Mouse (Mus musculus) kidney, embryonic 15.5 days (tissue): Measurements from ENCODE around the gene Zcchc24. TPM values are rescaled to one million over a fixed set of nuclear protein-coding genes. Genes with fewer than 3 reads are reported as not detected.
"Not testable (repeated sequence)": the region's sequence is repeated elsewhere in the genome, so short reads cannot be mapped to it uniquely, and the experiment has no call there.

Experiments used
- ATAC-seq: fragments of 200-750 bp; cut with Nextera tagmentation; replicated peaks from 2 replicates; pipeline ENCODE4 v1.8.0; 2017; ENCODE audit warnings: moderate TSS enrichment; ENCODE audit not compliant: low FRiP score
- H3K27ac ChIP-seq: fragments of 300-500 bp; sonication (generic); 2 replicates; pipeline ENCODE4 v1.5.1; 2015; ENCODE audit warnings: mild to moderate bottlenecking, inconsistent platforms
- H3K27me3 ChIP-seq: fragments of 300-500 bp; sonication (generic); 2 replicates; pipeline ENCODE4 v1.6.1; 2015; ENCODE audit warnings: inconsistent platforms
- H3K36me3 ChIP-seq: fragments of 300-500 bp; sonication (generic); 2 replicates; pipeline ENCODE4 v1.6.1; 2015; ENCODE audit warnings: inconsistent platforms
- H3K4me1 ChIP-seq: fragments of 300-500 bp; sonication (generic); 2 replicates; pipeline ENCODE4 v1.6.1; 2015; ENCODE audit warnings: inconsistent platforms
- H3K4me2 ChIP-seq: fragments of 300-500 bp; sonication (generic); 2 replicates; pipeline ENCODE4 v1.6.1; 2015; ENCODE audit warnings: moderate library complexity, mild to moderate bottlenecking, inconsistent platforms
- H3K4me3 ChIP-seq: fragments of 300-500 bp; sonication (generic); replicated peaks from 2 replicates; pipeline ENCODE4 v1.5.1; 2015; ENCODE audit warnings: mild to moderate bottlenecking, inconsistent platforms
- H3K9ac ChIP-seq: fragments of 300-500 bp; sonication (generic); 2 replicates; pipeline ENCODE4 v1.6.1; 2015; ENCODE audit warnings: mild to moderate bottlenecking, inconsistent platforms
- H3K9me3 ChIP-seq: fragments of 300-500 bp; sonication (generic); replicated peaks from 2 replicates; pipeline ENCODE4 v1.6.1; 2016; ENCODE audit warnings: inconsistent platforms
- WGBS: fragments of 180-500 bp; shearing (Covaris S2); methylation state at CpG from one replicate; pipeline ENCODE4 v1.1.7; 2015; ENCODE audit warnings: mixed read lengths; 5-methylcytosine and 5-hydroxymethylcytosine counted together
- polyA plus RNA-seq: library from polyadenylated mRNA; unstranded; fragments of >200 nt; fragmentation: Nextera tagmentation; extraction: Ambion mirVana; gene quantifications from 2 replicates; pipeline ENCODE4 v1.2.1, GENCODE M21; 2015

Gene Zcchc24
- 18.3 and 21.0 TPM in 2 replicates for polyA plus RNA-seq

DNA sequence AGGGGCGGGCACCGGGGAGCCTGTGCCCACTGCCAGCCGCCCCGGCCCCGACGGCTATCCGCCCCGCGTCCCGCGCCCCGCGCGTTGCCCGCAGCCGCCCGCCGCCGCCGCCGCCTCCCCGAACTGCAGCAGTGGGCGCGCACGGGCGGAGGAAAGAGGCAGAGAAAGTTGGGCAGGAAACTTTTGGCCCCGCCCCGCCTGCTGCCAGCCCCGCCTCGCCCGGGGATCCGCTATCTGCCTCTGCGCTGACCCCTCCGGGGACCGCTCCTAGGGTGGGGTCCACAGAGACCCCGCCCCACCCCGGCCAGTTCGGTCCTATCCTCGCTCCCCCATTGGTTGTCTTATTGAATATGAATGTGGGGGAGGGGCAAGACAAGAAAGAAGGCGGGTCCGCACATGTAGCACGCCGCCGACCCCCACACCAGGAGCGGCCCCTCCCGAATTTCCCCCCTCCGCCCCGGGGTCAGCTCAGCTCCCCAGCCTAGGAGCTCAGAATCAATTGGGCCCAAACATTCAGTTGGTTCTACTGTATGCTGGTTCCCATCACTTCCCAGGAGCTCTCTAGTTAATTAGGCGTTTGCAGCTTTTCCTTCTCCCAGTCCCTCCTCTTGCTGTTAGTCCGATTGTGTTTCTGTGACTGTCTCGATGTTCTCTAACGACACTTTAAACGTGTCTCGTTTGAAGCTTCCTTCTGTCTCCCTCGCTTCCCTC lies at the start of gene Zcchc24:
Gene Zcchc24 (minus strand): TSS at position 125 of the 711 bp plus-strand sequence.
- Histone ChIP-seq H3K27ac (peak within 1 kb of the TSS; percentile 92), H3K4me3 (peak within 1 kb of the TSS; percentile 79), H3K36me3 (no peaks in the 10 kb centered on the region), H3K4me1 (peaks cover 56% of the 10 kb centered on the region), H3K27me3 (no peaks in the 10 kb centered on the region), H3K9me3 (no peaks in the 10 kb centered on the region), H3K9ac (peak within 1 kb of the TSS; percentile 74), H3K4me2 (peak within 1 kb of the TSS; percentile 93)
- ATAC-seq, result peak; percentile 92
- under 1% methylated on average over 27 of the region's 55 CpGs for WGBS

DNA sequence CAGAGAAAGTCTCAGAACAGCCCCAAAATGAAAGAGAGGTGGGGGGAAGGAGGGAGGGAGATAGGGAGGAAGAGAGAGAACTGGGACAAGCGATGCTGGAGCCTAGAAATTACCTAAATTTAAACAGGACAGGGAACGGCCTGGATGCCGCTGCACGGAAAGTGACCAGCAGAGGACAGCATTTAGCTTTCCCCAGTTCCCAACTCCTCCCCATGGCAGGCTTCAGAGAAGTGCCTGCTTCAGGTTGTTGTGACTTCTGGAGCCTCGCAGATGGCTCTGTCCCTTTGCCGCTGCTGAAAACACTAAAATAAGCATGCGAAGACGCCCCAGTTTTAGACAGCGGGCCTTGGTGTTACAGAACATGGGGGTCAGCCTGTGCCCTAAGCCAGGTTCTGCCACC lies 47.6 kb upstream of the Zcchc24 start:
- H3K27me3 ChIP-seq, result no peaks in the 10 kb centered on the region
- no peaks in the 10 kb centered on the region for H3K9me3 ChIP-seq
- H3K36me3 ChIP-seq, result no peaks in the 10 kb centered on the region
- no peak overlapping the region for H3K9ac ChIP-seq
- ATAC-seq, result 0 out of 2 replicates have a peak, but pooled peaks have one; percentile 62
- no peak overlapping the region for H3K27ac ChIP-seq
- H3K4me3 ChIP-seq, result no peak overlapping the region
- 0 out of 2 replicates have a peak, but pooled peaks cover 6% of the 10 kb centered on the region for H3K4me1 ChIP-seq
- no peak overlapping the region for H3K4me2 ChIP-seq
- WGBS, result 6% methylated on average over 9 of the region's 9 CpGs

DNA sequence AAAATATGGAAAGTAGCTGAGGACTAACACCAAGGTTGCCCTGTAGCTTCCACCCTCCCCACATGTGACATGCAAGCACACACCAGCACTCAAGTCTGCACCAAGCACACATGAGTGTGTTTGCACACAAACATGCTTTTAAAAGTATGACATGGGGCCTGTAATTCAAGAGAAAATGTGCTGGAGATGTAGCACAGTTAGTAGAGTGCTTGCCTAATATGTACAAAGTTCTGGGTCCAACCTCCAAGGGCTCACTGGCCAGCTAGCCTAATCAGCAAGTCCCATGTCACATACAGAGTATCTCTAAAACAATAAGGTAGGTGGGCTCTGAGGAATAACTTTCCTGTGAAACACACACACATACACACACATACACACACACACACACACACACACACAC lies 45.3 kb upstream of the Zcchc24 start:
- Histone ChIP-seq H3K4me2 (no peak overlapping the region), H3K27ac (no peak overlapping the region), H3K36me3 (no peaks in the 10 kb centered on the region), H3K4me3 (no peak overlapping the region), H3K27me3 (no peaks in the 10 kb centered on the region), H3K9me3 (no peaks in the 10 kb centered on the region), H3K4me1 (0 out of 2 replicates have a peak, but pooled peaks cover 6% of the 10 kb centered on the region), H3K9ac (no peak overlapping the region)
- no peak for ATAC-seq

DNA sequence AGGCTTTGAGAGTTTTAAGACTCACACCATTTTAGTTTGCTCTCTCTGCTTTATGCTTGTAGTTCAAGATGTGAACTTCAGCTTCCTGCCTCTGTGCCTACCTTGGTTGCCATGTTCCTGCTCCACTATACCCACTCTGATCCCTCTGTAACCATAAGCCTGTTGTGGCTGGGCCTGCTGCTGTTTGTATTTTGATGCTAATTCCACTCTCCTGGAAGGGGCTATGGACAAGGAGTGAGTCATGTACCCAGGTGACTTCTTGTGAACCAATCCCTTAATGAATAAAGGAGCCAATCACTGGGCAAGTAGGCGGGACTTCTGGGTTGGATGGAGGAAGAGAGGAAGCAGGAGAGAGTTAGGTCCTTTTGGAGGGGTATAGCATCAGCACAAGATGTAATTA lies 42.2 kb upstream of the Zcchc24 start:
- not testable (repeated sequence) for ATAC-seq, H3K4me2 ChIP-seq, H3K4me1 ChIP-seq, H3K36me3 ChIP-seq, H3K27me3 ChIP-seq, H3K9ac ChIP-seq, H3K4me3 ChIP-seq, H3K9me3 ChIP-seq, H3K27ac ChIP-seq
- 85% methylated on average over 1 of the region's 1 CpGs for WGBS

DNA sequence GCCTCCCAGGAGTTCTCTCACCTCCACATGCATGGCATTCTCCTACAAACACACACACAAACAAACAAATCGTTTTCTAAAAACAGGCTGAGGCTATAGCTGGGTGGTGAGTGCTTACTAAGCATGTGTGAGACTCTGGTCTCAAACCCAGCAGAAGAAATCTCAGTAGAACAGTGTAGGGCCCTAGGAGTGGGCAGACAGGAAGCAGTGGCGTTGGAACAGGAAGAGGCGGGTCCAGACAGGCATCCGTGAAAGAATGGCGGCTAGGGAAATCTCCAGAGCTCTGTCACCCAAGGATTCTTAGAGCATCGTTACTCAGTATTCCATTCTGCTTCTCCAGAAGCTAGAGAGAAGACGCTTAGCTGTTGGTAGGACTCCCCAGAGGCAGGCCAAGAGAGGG lies 37.7 kb upstream of the Zcchc24 start:
- no peaks in the 10 kb centered on the region for H3K27me3 ChIP-seq
- H3K4me3 ChIP-seq, result no peak overlapping the region
- H3K27ac ChIP-seq, result no peak overlapping the region
- WGBS, result 83% methylated on average over 7 of the region's 7 CpGs
- H3K9ac ChIP-seq, result no peak overlapping the region
- no peaks in the 10 kb centered on the region for H3K36me3 ChIP-seq
- no peaks in the 10 kb centered on the region for H3K9me3 ChIP-seq
- H3K4me1 ChIP-seq, result peaks cover 29% of the 10 kb centered on the region
- H3K4me2 ChIP-seq, result no peak overlapping the region
- ATAC-seq, result no peak

DNA sequence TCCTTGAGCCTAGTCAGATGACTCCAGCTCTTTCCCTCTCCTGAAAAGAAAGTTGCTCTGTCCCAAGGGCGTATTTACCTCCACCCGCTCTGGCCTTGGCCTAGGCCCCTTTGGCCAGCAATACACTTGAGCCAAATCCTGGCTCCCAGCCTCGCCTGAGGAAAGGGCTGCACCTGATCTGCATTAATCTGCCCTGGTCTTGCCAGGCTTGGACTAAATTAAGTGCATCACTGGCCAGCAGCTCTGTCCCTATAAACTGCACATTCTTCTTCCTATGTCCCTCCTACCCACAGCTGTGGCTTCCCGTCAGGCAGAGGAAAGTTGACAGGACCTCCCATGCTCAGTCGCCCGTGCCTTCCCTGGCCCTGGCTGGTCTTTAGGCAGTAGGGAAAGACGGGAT lies 37.0 kb upstream of the Zcchc24 start:
- Histone ChIP-seq H3K9me3 (no peaks in the 10 kb centered on the region), H3K9ac (no peak overlapping the region), H3K4me1 (peaks cover 30% of the 10 kb centered on the region), H3K27ac (peak overlapping the region; percentile 49), H3K27me3 (no peaks in the 10 kb centered on the region; the same call in 1 of the 2 replicates), H3K4me3 (no peak overlapping the region), H3K4me2 (no peak overlapping the region), H3K36me3 (no peaks in the 10 kb centered on the region)
- ATAC-seq, result peak; percentile 42; the same call in 1 of the 2 replicates
- 41% methylated on average over 7 of the region's 7 CpGs for WGBS

DNA sequence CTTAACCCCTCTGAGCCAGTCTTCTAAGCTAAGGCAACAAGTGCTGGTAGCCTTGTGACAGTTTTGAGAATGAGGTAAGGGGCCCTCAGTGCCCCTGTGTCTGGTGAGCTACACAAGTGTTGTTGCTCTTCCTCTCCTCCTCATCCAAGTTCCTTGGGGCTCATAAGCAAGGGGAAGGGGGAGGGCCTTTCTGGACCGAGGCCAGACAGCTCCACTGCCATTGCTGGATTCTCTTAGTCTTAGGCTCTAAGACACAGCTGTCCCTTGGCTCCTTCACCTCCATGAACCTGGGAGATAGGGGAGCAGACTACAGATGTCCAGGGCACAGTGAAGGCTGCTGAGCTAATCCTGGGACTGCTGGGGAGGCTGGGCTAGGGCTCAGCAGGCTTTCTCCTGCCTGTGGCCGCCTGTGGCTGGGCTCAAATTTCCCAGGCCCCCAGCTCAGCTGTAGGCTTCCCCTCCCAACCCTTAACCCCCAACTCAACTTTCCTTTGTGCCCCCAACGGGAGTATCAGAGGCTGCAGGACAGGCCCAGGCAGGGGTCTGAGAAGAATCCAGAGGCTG lies 34.5 kb upstream of the Zcchc24 start:
- Histone ChIP-seq H3K9me3 (no peaks in the 10 kb centered on the region), H3K27ac (0 out of 2 replicates have a peak overlapping the region, but pooled peaks have one; percentile 48), H3K27me3 (peaks cover 4% of the 10 kb centered on the region; the same call in 1 of the 2 replicates), H3K4me2 (no peak overlapping the region), H3K4me1 (peaks cover 42% of the 10 kb centered on the region), H3K4me3 (no peak overlapping the region), H3K36me3 (no peaks in the 10 kb centered on the region), H3K9ac (no peak overlapping the region)
- WGBS, result 32% methylated on average over 3 of the region's 3 CpGs
- ATAC-seq, result no peak

DNA sequence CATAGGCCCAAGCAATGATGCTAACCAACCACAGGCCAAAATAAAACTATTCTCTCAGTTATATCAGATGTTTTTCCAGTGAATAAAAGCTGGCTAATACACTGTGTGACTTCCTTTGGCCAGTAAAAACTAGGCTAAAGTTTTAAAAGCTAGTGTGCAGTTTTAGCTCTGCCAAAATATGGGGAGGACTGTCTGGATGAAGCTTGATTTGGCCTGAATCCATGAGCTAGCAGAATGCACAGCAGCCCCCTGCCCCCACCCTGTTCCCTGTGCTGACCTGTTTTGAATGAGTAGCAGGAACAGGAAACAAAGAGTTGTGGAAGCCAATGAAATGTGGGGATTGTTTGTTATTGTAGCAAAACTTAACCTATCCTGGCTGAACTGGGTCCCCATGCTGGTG lies 33.7 kb upstream of the Zcchc24 start:
- no peaks in the 10 kb centered on the region for H3K36me3 ChIP-seq
- peak overlapping the region; percentile 63 for H3K27ac ChIP-seq
- ATAC-seq, result no peak
- no peaks in the 10 kb centered on the region for H3K9me3 ChIP-seq
- no peak overlapping the region for H3K4me3 ChIP-seq
- H3K4me2 ChIP-seq, result no peak overlapping the region
- H3K9ac ChIP-seq, result no peak overlapping the region
- H3K27me3 ChIP-seq, result peaks cover 4% of the 10 kb centered on the region; the same call in 1 of the 2 replicates
- H3K4me1 ChIP-seq, result peaks cover 42% of the 10 kb centered on the region

DNA sequence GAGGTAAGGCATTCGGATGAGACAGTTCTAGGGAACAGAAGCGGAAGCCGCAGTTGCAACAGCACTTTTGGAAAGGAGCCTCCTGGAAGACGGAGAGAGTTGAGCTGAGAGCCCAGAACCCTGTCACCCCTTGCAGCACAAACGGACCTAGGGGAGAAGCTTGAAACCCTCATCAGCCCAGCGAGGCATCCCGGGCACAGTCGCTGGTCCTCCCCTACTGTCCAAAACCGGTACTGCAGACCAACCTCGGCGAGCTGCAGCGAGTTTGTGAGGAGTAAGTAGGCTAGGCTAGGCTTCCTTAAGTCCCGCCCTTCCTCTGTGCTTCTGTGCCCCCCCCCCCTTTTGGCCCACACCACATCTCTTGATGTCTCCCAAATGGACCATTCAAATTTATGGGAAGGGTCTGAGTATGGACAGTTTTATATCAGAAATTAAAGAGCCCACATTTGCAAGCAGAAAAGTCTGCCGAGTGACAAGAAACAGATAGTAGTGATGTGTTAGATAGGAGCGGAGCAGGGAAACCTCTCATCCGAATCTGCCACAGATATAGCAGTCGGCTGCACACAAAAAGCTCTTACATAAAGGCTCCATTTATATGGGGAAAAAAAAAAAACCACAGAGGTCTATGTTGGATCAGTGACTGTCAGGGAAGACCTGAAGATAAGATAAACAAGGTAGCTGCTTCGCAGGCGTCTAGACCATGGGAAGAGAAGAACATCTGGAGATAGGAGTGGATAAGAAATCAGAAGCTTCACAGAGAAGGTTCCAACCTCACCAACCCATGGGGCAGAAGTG lies 31.5 kb upstream of the Zcchc24 start:
- peak; percentile 69 for ATAC-seq
- Histone ChIP-seq H3K4me1 (peaks cover 44% of the 10 kb centered on the region), H3K9ac (no peak overlapping the region), H3K9me3 (no peaks in the 10 kb centered on the region), H3K27ac (peak overlapping the region; percentile 51; the same call in 1 of the 2 replicates), H3K4me2 (no peak overlapping the region), H3K36me3 (no peaks in the 10 kb centered on the region), H3K27me3 (peaks cover 4% of the 10 kb centered on the region; the same call in 1 of the 2 replicates), H3K4me3 (no peak overlapping the region)
- WGBS, result 18% methylated on average over 19 of the region's 19 CpGs

DNA sequence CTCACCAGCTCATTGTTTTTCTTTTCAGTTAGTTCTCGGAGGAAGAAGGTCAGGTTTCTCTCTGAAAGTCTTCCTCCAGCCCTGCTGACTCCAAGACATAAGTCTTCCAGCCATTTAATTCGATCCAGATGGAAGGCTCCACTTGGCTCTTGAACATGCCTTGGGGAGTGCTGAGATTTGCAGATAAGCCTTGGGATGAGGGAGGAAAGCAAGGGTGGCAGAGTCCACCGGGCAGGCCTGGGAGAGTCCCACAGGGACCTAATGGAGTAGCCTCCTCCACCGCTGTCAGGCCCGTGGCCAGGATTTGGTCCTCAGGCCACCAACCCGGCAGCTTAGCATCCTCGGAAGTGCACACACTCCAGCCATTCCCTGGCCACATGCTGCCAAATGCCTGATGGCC lies 27.8 kb upstream of the Zcchc24 start:
- peak overlapping the region; percentile 83 for H3K27ac ChIP-seq
- WGBS, result 31% methylated on average over 7 of the region's 7 CpGs
- H3K4me3 ChIP-seq, result no peak overlapping the region
- no peak overlapping the region for H3K9ac ChIP-seq
- H3K36me3 ChIP-seq, result no peaks in the 10 kb centered on the region
- H3K4me1 ChIP-seq, result peaks cover 32% of the 10 kb centered on the region
- peaks cover 4% of the 10 kb centered on the region; the same call in 1 of the 2 replicates for H3K27me3 ChIP-seq
- H3K4me2 ChIP-seq, result no peak overlapping the region
- no peaks in the 10 kb centered on the region for H3K9me3 ChIP-seq
- no peak for ATAC-seq

DNA sequence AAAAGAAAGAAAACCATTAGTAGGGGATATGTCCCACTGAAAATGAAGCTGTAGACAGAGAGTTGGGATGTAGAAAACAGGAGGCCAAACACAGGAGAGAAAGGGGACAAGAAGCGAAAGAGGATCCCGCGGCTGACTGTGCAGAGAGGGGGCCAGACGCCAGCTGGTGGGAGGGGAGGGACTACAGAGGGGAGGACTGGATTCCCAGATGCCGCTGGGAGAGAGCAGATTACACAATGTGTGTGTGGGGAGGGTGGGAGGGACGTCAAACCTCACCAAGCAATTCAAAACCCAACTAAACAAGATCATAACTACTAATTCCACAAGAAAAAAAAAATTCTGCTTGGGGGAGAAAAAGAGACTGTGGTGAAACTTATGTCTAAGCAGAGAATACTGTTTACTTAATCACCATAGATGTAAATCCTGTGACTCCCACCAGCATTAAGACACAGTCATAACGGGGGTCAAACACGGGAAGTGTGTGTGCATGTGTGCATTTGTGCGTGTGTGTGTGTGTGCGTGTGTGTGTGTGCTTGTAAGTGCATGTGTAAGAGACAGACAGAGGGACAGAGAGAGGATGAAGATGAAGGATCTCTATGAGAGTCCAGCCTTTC lies 26.8 kb upstream of the Zcchc24 start:
- H3K27ac ChIP-seq, result peak overlapping the region; percentile 83
- H3K27me3 ChIP-seq, result peaks cover 4% of the 10 kb centered on the region; the same call in 1 of the 2 replicates
- no peak overlapping the region for H3K9ac ChIP-seq
- H3K4me2 ChIP-seq, result 0 out of 2 replicates have a peak overlapping the region, but pooled peaks have one; percentile 16
- H3K4me3 ChIP-seq, result no peak overlapping the region
- ATAC-seq, result peak; percentile 72
- no peaks in the 10 kb centered on the region for H3K36me3 ChIP-seq
- no peaks in the 10 kb centered on the region for H3K9me3 ChIP-seq
- 17% methylated on average over 10 of the region's 10 CpGs for WGBS
- peaks cover 28% of the 10 kb centered on the region for H3K4me1 ChIP-seq
